Mouse (Mus musculus): ENCODE measurements around the gene Dnajc1.

DNA sequence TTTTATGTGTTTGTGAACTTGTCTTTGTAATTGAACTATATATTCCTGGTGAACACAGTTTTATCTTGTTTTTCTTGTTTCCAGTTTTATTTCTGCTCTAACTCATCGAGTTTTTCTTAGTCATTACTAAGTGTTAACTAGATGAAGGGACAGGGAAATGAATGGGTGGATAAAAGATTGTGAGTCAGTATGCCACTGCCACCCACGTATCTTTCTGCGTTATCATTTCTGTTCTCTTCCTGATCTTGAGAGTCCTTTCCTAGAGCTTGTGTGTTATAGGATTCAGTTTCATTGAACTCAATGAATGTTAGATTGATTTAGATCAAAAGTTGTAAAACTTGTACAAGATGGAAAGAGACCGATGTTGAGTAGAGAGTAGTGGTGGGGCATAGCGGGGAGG lies 212.3 kb downstream of the Dnajc1 start:
- no peak for TF ChIP-seq POLR2A (IDR thresholded peaks at IDR 0.05; ENCODE audit: borderline replicate concordance, extremely low read depth, low read depth, low read length)
- TF ChIP-seq CTCF (IDR thresholded peaks at IDR 0.05; ENCODE audit: insufficient read depth, low read length), result no peak

Measured in lung, adult 2 months (tissue).